Mouse (Mus musculus) hindbrain, postnatal 0 days (tissue): ENCODE results near the gene Ccr9. TPM values are rescaled to one million over a fixed set of nuclear protein-coding genes. Genes with fewer than 3 reads are reported as not detected.

Experiments
- ATAC-seq: fragments of 200-750 bp; cut with Nextera tagmentation; 2 replicates; pipeline ENCODE4 v1.8.0; 2017; ENCODE audit warnings: mild to moderate bottlenecking, moderate TSS enrichment, moderate library complexity
- DNase-seq: peaks from one replicate; pipeline ENCODE4 v3.0.0-alpha.2; 2015; ENCODE audit warnings: low spot score
- H3K27ac ChIP-seq: fragments of 300-500 bp; sonication (generic); 2 replicates; pipeline ENCODE4 v1.5.1; 2014; ENCODE audit warnings: mild to moderate bottlenecking
- H3K27me3 ChIP-seq: fragments of 300-500 bp; sonication (generic); 2 replicates; pipeline ENCODE4 v1.6.1; 2014; ENCODE audit warnings: low read length, mixed read lengths; ENCODE audit not compliant: insufficient read depth
- H3K36me3 ChIP-seq: fragments of 300-500 bp; sonication (generic); 2 replicates; pipeline ENCODE4 v1.6.1; 2014; ENCODE audit warnings: low read length, mixed read lengths; ENCODE audit not compliant: insufficient read depth
- H3K4me1 ChIP-seq: fragments of 300-500 bp; sonication (generic); 2 replicates; pipeline ENCODE4 v1.6.1; 2014; ENCODE audit warnings: antibody characterized with exemption, low read length, mixed read lengths; ENCODE audit not compliant: insufficient read depth
- H3K4me2 ChIP-seq: fragments of 300-500 bp; sonication (generic); 2 replicates; pipeline ENCODE4 v1.6.1; 2014; ENCODE audit warnings: low read depth, mild to moderate bottlenecking, low read length, moderate library complexity, mixed read lengths
- H3K4me3 ChIP-seq: fragments of 300-500 bp; sonication (generic); 2 replicates; pipeline ENCODE4 v1.5.1; 2014; ENCODE audit warnings: low read length
- H3K9ac ChIP-seq: fragments of 300-500 bp; sonication (generic); replicated peaks from 2 replicates; pipeline ENCODE4 v1.6.1; 2014; ENCODE audit warnings: mild to moderate bottlenecking, low read length, moderate library complexity, mixed read lengths
- H3K9me3 ChIP-seq: fragments of 300-500 bp; sonication (generic); 2 replicates; pipeline ENCODE4 v1.6.1; 2016; ENCODE audit warnings: low read length, mixed read lengths
- CTCF ChIP-seq: IDR thresholded peaks from 2 replicates; pipeline ENCODE4 v1.5.1; 2016; ENCODE audit warnings: antibody characterized with exemption, control low read depth, low read depth
- WGBS: fragments of 180-500 bp; shearing (Covaris S2); extraction: QIAGEN DNeasy Blood & Tissue Kit; methylation state at CpG from one replicate; pipeline ENCODE4 v1.1.7; 2014; 5-methylcytosine and 5-hydroxymethylcytosine counted together
- polyA plus RNA-seq: library from polyadenylated mRNA; unstranded; fragments of >200 nt; fragmentation: Nextera tagmentation; extraction: Ambion mirVana; gene quantifications from 2 replicates; pipeline ENCODE4 v1.2.1, GENCODE M21; 2015
- total RNA-seq: library from RNA; depleted of rRNA; stranded (reverse); fragments of >200 nt; gene quantifications from 2 replicates; pipeline ENCODE4 v1.2.3, GENCODE M21; 2014

The Ccr9 gene
- total and polyA plus RNA-seq, 2 experiments from 2014 or later: 0.10 to 0.55 TPM

GRCm38 (mm10) chr9:123788855-123789529, 110.8 kb downstream of the Ccr9 start:
- H3K9ac ChIP-seq: no peak overlapping the region
- ATAC-seq (no peak), DNase-seq (no peak)
- no peak overlapping the region for H3K27ac ChIP-seq
- H3K4me3 ChIP-seq: no peak overlapping the region
- peaks cover 24% of the 10 kb centered on the region for H3K36me3 ChIP-seq
- H3K4me2 ChIP-seq: no peak overlapping the region
- no peaks in the 10 kb centered on the region for H3K9me3 ChIP-seq
- no peaks in the 10 kb centered on the region for H3K4me1 ChIP-seq
- 72% methylated on average over 4 of the region's 4 CpGs for WGBS
- TF ChIP-seq CTCF: no peak
- H3K27me3 ChIP-seq: no peaks in the 10 kb centered on the region

- TF ChIP-seq CTCF: peak; percentile 80
- Histone ChIP-seq H3K9me3 (no peaks in the 10 kb centered on the region), H3K27me3 (no peaks in the 10 kb centered on the region), H3K27ac (no peak overlapping the region), H3K36me3 (peaks cover 28% of the 10 kb centered on the region), H3K4me3 (no peak overlapping the region), H3K9ac (no peak overlapping the region), H3K4me2 (no peak overlapping the region), H3K4me1 (no peaks in the 10 kb centered on the region)
- DNase-seq (peak; percentile 71), ATAC-seq (peak; percentile 71)
- WGBS: 69% methylated on average over 3 of the region's 3 CpGs
Measured at GRCm38 (mm10) chr9:123796174-123796573, 117.9 kb downstream of the Ccr9 start.

- ATAC-seq: no peak
- no peak overlapping the region for H3K4me3 ChIP-seq
- no peaks in the 10 kb centered on the region for H3K9me3 ChIP-seq
- WGBS: 100% methylated on average over 1 of the region's 1 CpGs
- no peaks in the 10 kb centered on the region for H3K27me3 ChIP-seq
- no peak overlapping the region for H3K9ac ChIP-seq
- no peak overlapping the region for H3K4me2 ChIP-seq
- no peak for TF ChIP-seq CTCF
- no peak overlapping the region for H3K27ac ChIP-seq
- no peaks in the 10 kb centered on the region for H3K4me1 ChIP-seq
- DNase-seq: no peak
- H3K36me3 ChIP-seq: peaks cover 11% of the 10 kb centered on the region; the same call in 1 of the 2 replicates
Measured at GRCm38 (mm10) chr9:123801527-123801926, 123.3 kb downstream of the Ccr9 start.

GRCm38 (mm10) chr9:123802421-123802820, 124.2 kb downstream of the Ccr9 start:
- H3K36me3 ChIP-seq: peaks cover 11% of the 10 kb centered on the region; the same call in 1 of the 2 replicates
- TF ChIP-seq CTCF: no peak
- H3K27me3 ChIP-seq: no peaks in the 10 kb centered on the region
- H3K4me2 ChIP-seq: no peak overlapping the region
- no peak overlapping the region for H3K27ac ChIP-seq
- H3K4me3 ChIP-seq: no peak overlapping the region
- 93% methylated on average over 2 of the region's 2 CpGs for WGBS
- H3K4me1 ChIP-seq: no peaks in the 10 kb centered on the region
- H3K9ac ChIP-seq: no peak overlapping the region
- H3K9me3 ChIP-seq: no peaks in the 10 kb centered on the region
- no peak for DNase-seq
- ATAC-seq: no peak

GRCm38 (mm10) chr9:123802896-123803295, 124.7 kb downstream of the Ccr9 start:
- H3K36me3 ChIP-seq: peaks cover 11% of the 10 kb centered on the region; the same call in 1 of the 2 replicates
- ATAC-seq (no peak), DNase-seq (no peak)
- H3K9me3 ChIP-seq: no peaks in the 10 kb centered on the region
- H3K4me3 ChIP-seq: no peak overlapping the region
- no peak overlapping the region for H3K9ac ChIP-seq
- no peak overlapping the region for H3K27ac ChIP-seq
- H3K27me3 ChIP-seq: no peaks in the 10 kb centered on the region
- no peaks in the 10 kb centered on the region for H3K4me1 ChIP-seq
- no peak overlapping the region for H3K4me2 ChIP-seq
- TF ChIP-seq CTCF: no peak

GRCm38 (mm10) chr9:123805241-123805640, 127.0 kb downstream of the Ccr9 start:
- no peak for TF ChIP-seq CTCF
- DNase-seq (no peak), ATAC-seq (no peak)
- no peak overlapping the region for H3K4me3 ChIP-seq
- H3K4me1 ChIP-seq: no peaks in the 10 kb centered on the region
- peaks cover 11% of the 10 kb centered on the region; the same call in 1 of the 2 replicates for H3K36me3 ChIP-seq
- H3K27ac ChIP-seq: no peak overlapping the region
- no peak overlapping the region for H3K9ac ChIP-seq
- H3K4me2 ChIP-seq: no peak overlapping the region
- 90% methylated on average over 2 of the region's 2 CpGs for WGBS
- H3K27me3 ChIP-seq: no peaks in the 10 kb centered on the region
- no peaks in the 10 kb centered on the region for H3K9me3 ChIP-seq

GRCm38 (mm10) chr9:123806267-123806666, 128.0 kb downstream of the Ccr9 start, which contains the start of gene Cxcr6:
Gene Cxcr6 (plus strand): TSS chr9:123806475.
- Histone ChIP-seq H3K9me3 (no peaks in the 10 kb centered on the region), H3K27ac (no peak within 1 kb of the TSS), H3K4me1 (no peaks in the 10 kb centered on the region), H3K27me3 (no peaks in the 10 kb centered on the region), H3K4me3 (no peak within 1 kb of the TSS), H3K36me3 (peaks cover 3% of the 10 kb centered on the region; the same call in 1 of the 2 replicates), H3K9ac (no peak within 1 kb of the TSS), H3K4me2 (no peak within 1 kb of the TSS)
- no peak for TF ChIP-seq CTCF
- DNase-seq (no peak), ATAC-seq (no peak)
- WGBS: 90% methylated on average over 5 of the region's 5 CpGs
